Mouse (Mus musculus) forebrain, embryonic 15.5 days (tissue): ENCODE data around the gene Gm43552. TPM values are rescaled to one million over a fixed set of nuclear protein-coding genes. Genes with fewer than 3 reads are reported as not detected.
A peak's percentile ranks its signal among the peaks of the same experiment; 100 is the strongest.

ENCODE experiments used
- ATAC-seq: fragments of 200-750 bp; cut with Nextera tagmentation; replicated peaks from 2 replicates; pipeline ENCODE4 v1.8.0; 2017; ENCODE audit warnings: mild to moderate bottlenecking, moderate TSS enrichment, moderate library complexity
- H3K27ac ChIP-seq: fragments of 300-500 bp; sonication (generic); replicated peaks from 2 replicates; pipeline ENCODE4 v1.5.1; 2015; ENCODE audit warnings: mild to moderate bottlenecking, inconsistent platforms
- H3K27me3 ChIP-seq: fragments of 300-500 bp; sonication (generic); 2 replicates; pipeline ENCODE4 v1.6.1; 2015; ENCODE audit warnings: inconsistent platforms
- H3K36me3 ChIP-seq: fragments of 300-500 bp; sonication (generic); 2 replicates; pipeline ENCODE4 v1.6.1; 2015; ENCODE audit warnings: mild to moderate bottlenecking, inconsistent platforms
- H3K4me1 ChIP-seq: fragments of 300-500 bp; sonication (generic); 2 replicates; pipeline ENCODE4 v1.6.1; 2015; ENCODE audit warnings: inconsistent platforms
- H3K4me2 ChIP-seq: fragments of 300-500 bp; sonication (generic); replicated peaks from 2 replicates; pipeline ENCODE4 v1.6.1; 2015; ENCODE audit warnings: mild to moderate bottlenecking, inconsistent platforms
- H3K4me3 ChIP-seq: fragments of 300-500 bp; sonication (generic); 2 replicates; pipeline ENCODE4 v1.5.1; 2015; ENCODE audit warnings: mild to moderate bottlenecking, inconsistent platforms
- H3K9ac ChIP-seq: fragments of 300-500 bp; sonication (generic); replicated peaks from 2 replicates; pipeline ENCODE4 v1.6.1; 2015; ENCODE audit warnings: mild to moderate bottlenecking, inconsistent platforms
- H3K9me3 ChIP-seq: fragments of 300-500 bp; sonication (generic); 2 replicates; pipeline ENCODE4 v1.6.1; 2016; ENCODE audit warnings: inconsistent platforms
- WGBS: fragments of 180-500 bp; shearing (Covaris S2); methylation state at CpG from one replicate; pipeline ENCODE4 v1.1.7; 2015; ENCODE audit warnings: mixed read lengths; 5-methylcytosine and 5-hydroxymethylcytosine counted together
- polyA plus RNA-seq: library from polyadenylated mRNA; unstranded; fragments of >200 nt; fragmentation: Nextera tagmentation; extraction: Ambion mirVana; gene quantifications from 2 replicates; pipeline ENCODE4 v1.2.1, GENCODE M21; 2015

Gene Gm43552
- polyA plus RNA-seq, 1 experiment from 2014 or later, result not detected

GRCm38 (mm10) chr5:65428321-65428720 is 64.3 kb downstream of the Gm43552 start:
- Histone ChIP-seq H3K4me3 (no peak overlapping the region), H3K9me3 (no peaks in the 10 kb centered on the region), H3K27me3 (no peaks in the 10 kb centered on the region), H3K4me1 (peaks cover 3% of the 10 kb centered on the region; the same call in 1 of the 2 replicates), H3K36me3 (peaks cover 38% of the 10 kb centered on the region), H3K9ac (no peak overlapping the region), H3K27ac (no peak overlapping the region), H3K4me2 (no peak overlapping the region)
- ATAC-seq, result no peak
- 25% methylated on average over 4 of the region's 4 CpGs for WGBS

- ATAC-seq, result no peak
- no peak overlapping the region for H3K4me3 ChIP-seq
- no peaks in the 10 kb centered on the region for H3K27me3 ChIP-seq
- 88% methylated on average over 5 of the region's 5 CpGs for WGBS
- H3K27ac ChIP-seq, result no peak overlapping the region
- H3K4me1 ChIP-seq, result no peaks in the 10 kb centered on the region
- H3K4me2 ChIP-seq, result no peak overlapping the region
- peaks cover 66% of the 10 kb centered on the region for H3K36me3 ChIP-seq
- H3K9me3 ChIP-seq, result no peaks in the 10 kb centered on the region
- no peak overlapping the region for H3K9ac ChIP-seq
These were observed 67.4 kb downstream of the Gm43552 start for GRCm38 (mm10) chr5:65425251-65425650.

GRCm38 (mm10) chr5:65424215-65424614 is 68.4 kb downstream of the Gm43552 start:
- Histone ChIP-seq H3K36me3 (peaks cover 71% of the 10 kb centered on the region), H3K9ac (no peak overlapping the region), H3K9me3 (no peaks in the 10 kb centered on the region), H3K4me2 (no peak overlapping the region), H3K4me1 (no peaks in the 10 kb centered on the region), H3K27me3 (no peaks in the 10 kb centered on the region), H3K27ac (no peak overlapping the region), H3K4me3 (no peak overlapping the region)
- 95% methylated on average over 6 of the region's 6 CpGs for WGBS
- no peak for ATAC-seq

- 93% methylated on average over 8 of the region's 8 CpGs for WGBS
- ATAC-seq, result no peak
- Histone ChIP-seq H3K9ac (no peak overlapping the region), H3K27me3 (no peaks in the 10 kb centered on the region), H3K36me3 (peaks cover 83% of the 10 kb centered on the region), H3K4me2 (no peak overlapping the region), H3K4me3 (no peak overlapping the region), H3K4me1 (no peaks in the 10 kb centered on the region), H3K27ac (no peak overlapping the region), H3K9me3 (no peaks in the 10 kb centered on the region)
These were observed 69.8 kb downstream of the Gm43552 start for GRCm38 (mm10) chr5:65422803-65423202.

- WGBS, result 75% methylated on average over 6 of the region's 6 CpGs
- no peak overlapping the region for H3K4me3 ChIP-seq
- no peak overlapping the region for H3K9ac ChIP-seq
- peaks cover 2% of the 10 kb centered on the region; the same call in 1 of the 2 replicates for H3K4me1 ChIP-seq
- peaks cover 78% of the 10 kb centered on the region for H3K36me3 ChIP-seq
- no peaks in the 10 kb centered on the region for H3K9me3 ChIP-seq
- H3K27ac ChIP-seq, result no peak overlapping the region
- no peak for ATAC-seq
- no peaks in the 10 kb centered on the region for H3K27me3 ChIP-seq
- no peak overlapping the region for H3K4me2 ChIP-seq
These were observed 71.8 kb downstream of the Gm43552 start for GRCm38 (mm10) chr5:65420822-65421221.

GRCm38 (mm10) chr5:65419136-65419535 is 73.5 kb downstream of the Gm43552 start:
- WGBS, result 66% methylated on average over 10 of the region's 10 CpGs
- H3K27me3 ChIP-seq, result no peaks in the 10 kb centered on the region
- no peaks in the 10 kb centered on the region for H3K9me3 ChIP-seq
- H3K4me1 ChIP-seq, result peaks cover 5% of the 10 kb centered on the region; the same call in 1 of the 2 replicates
- no peak overlapping the region for H3K9ac ChIP-seq
- no peak overlapping the region for H3K27ac ChIP-seq
- H3K4me3 ChIP-seq, result no peak overlapping the region
- no peak overlapping the region for H3K4me2 ChIP-seq
- ATAC-seq, result no peak
- peaks cover 72% of the 10 kb centered on the region for H3K36me3 ChIP-seq

- ATAC-seq, result no peak; the same call in 1 of the 2 replicates
- no peak overlapping the region for H3K4me3 ChIP-seq
- no peak overlapping the region for H3K9ac ChIP-seq
- H3K27me3 ChIP-seq, result no peaks in the 10 kb centered on the region
- H3K4me2 ChIP-seq, result no peak overlapping the region
- no peak overlapping the region for H3K27ac ChIP-seq
- WGBS, result 17% methylated on average over 26 of the region's 26 CpGs
- peaks cover 5% of the 10 kb centered on the region; the same call in 1 of the 2 replicates for H3K4me1 ChIP-seq
- H3K9me3 ChIP-seq, result no peaks in the 10 kb centered on the region
- H3K36me3 ChIP-seq, result peaks cover 67% of the 10 kb centered on the region
These were observed 76.8 kb downstream of the Gm43552 start for GRCm38 (mm10) chr5:65415653-65416458.

- Histone ChIP-seq H3K4me3 (no peak overlapping the region), H3K27ac (0 out of 2 replicates have a peak overlapping the region, but pooled peaks have one; percentile 31), H3K36me3 (peaks cover 65% of the 10 kb centered on the region), H3K4me1 (no peaks in the 10 kb centered on the region), H3K9me3 (no peaks in the 10 kb centered on the region), H3K4me2 (no peak overlapping the region), H3K9ac (no peak overlapping the region), H3K27me3 (no peaks in the 10 kb centered on the region)
- WGBS, result 13% methylated on average over 12 of the region's 12 CpGs
- 0 out of 2 replicates have a peak, but pooled peaks have one; percentile 29 for ATAC-seq
These were observed 84.6 kb downstream of the Gm43552 start for GRCm38 (mm10) chr5:65407989-65408388.

- Histone ChIP-seq H3K9me3 (no peaks in the 10 kb centered on the region), H3K9ac (no peak overlapping the region), H3K4me2 (no peak overlapping the region), H3K4me3 (no peak overlapping the region), H3K4me1 (no peaks in the 10 kb centered on the region), H3K27me3 (no peaks in the 10 kb centered on the region), H3K36me3 (peaks cover 67% of the 10 kb centered on the region), H3K27ac (no peak overlapping the region)
- WGBS, result 28% methylated on average over 2 of the region's 2 CpGs
- peak; percentile 69; the same call in 1 of the 2 replicates for ATAC-seq
These were observed 91.2 kb downstream of the Gm43552 start for GRCm38 (mm10) chr5:65401251-65401994.

GRCm38 (mm10) chr5:65394425-65394824 is 98.2 kb downstream of the Gm43552 start:
- no peak overlapping the region for H3K4me3 ChIP-seq
- ATAC-seq, result no peak
- no peak overlapping the region for H3K27ac ChIP-seq
- H3K9ac ChIP-seq, result no peak overlapping the region
- H3K27me3 ChIP-seq, result no peaks in the 10 kb centered on the region
- no peaks in the 10 kb centered on the region for H3K9me3 ChIP-seq
- H3K4me1 ChIP-seq, result peaks cover 24% of the 10 kb centered on the region
- WGBS, result 89% methylated on average over 7 of the region's 7 CpGs
- H3K4me2 ChIP-seq, result no peak overlapping the region
- H3K36me3 ChIP-seq, result peaks cover 44% of the 10 kb centered on the region

GRCm38 (mm10) chr5:65391753-65392152 is 100.9 kb downstream of the Gm43552 start:
- peak; percentile 34 for ATAC-seq
- H3K27me3 ChIP-seq, result no peaks in the 10 kb centered on the region
- peaks cover 32% of the 10 kb centered on the region for H3K4me1 ChIP-seq
- peak overlapping the region; percentile 63 for H3K27ac ChIP-seq
- peak overlapping the region; percentile 92 for H3K4me3 ChIP-seq
- H3K9ac ChIP-seq, result peak overlapping the region; percentile 69
- H3K36me3 ChIP-seq, result peaks cover 53% of the 10 kb centered on the region
- H3K9me3 ChIP-seq, result no peaks in the 10 kb centered on the region
- H3K4me2 ChIP-seq, result peak overlapping the region; percentile 76
- 2% methylated on average over 12 of the region's 12 CpGs for WGBS
